Mouse (Mus musculus): ENCODE results near the gene Pkig. TPM values are rescaled to one million over a fixed set of nuclear protein-coding genes. Genes with fewer than 3 reads are reported as not detected.
A peak's percentile ranks its signal among the peaks of the same experiment; 100 is the strongest.

The Pkig gene
- polyA plus RNA-seq, 1 experiment from 2014 or later = 249 TPM

- peak overlapping the region; percentile 14 for H3K4me2 ChIP-seq
- H3K27ac ChIP-seq (ENCODE audit: low read depth, low read length) = no peak overlapping the region
- H3K4me1 ChIP-seq (ENCODE audit: control insufficient read depth, insufficient read depth, low read length) = peaks cover 53% of the 10 kb centered on the region
- 82% methylated on average over 3 of the region's 3 CpGs for WGBS (ENCODE audit: insufficient replicate concordance)
- H3K9me3 ChIP-seq (replicated peaks; ENCODE audit: control insufficient read depth, low read length) = no peaks in the 10 kb centered on the region
- peaks cover 4% of the 10 kb centered on the region for H3K36me3 ChIP-seq (ENCODE audit: control insufficient read depth, insufficient read depth, low read length)
- no peak for ATAC-seq (replicated peaks; ENCODE audit: insufficient number of reproducible peaks, low FRiP score, low TSS enrichment)
- no peak overlapping the region for H3K4me3 ChIP-seq (ENCODE audit: low read depth, low read length)
- H3K27me3 ChIP-seq (ENCODE audit: control insufficient read depth, insufficient read depth, low read length) = no peaks in the 10 kb centered on the region
- H3K9ac ChIP-seq (ENCODE audit: low read depth, low read length) = no peak overlapping the region
Measured at GRCm38 (mm10) chr2:163640493-163640892, 17.7 kb upstream of the Pkig start.

GRCm38 (mm10) chr2:163641681-163642080 lies 16.5 kb upstream of the Pkig start:
- Histone ChIP-seq H3K4me3 (ENCODE audit: low read depth, low read length) (peak overlapping the region; percentile 88; the same call in 1 of the 2 replicates), H3K4me2 (peak overlapping the region; percentile 69), H3K9ac (ENCODE audit: low read depth, low read length) (peak overlapping the region; percentile 64), H3K27me3 (ENCODE audit: control insufficient read depth, insufficient read depth, low read length) (no peaks in the 10 kb centered on the region), H3K9me3 (replicated peaks; ENCODE audit: control insufficient read depth, low read length) (no peaks in the 10 kb centered on the region), H3K36me3 (ENCODE audit: control insufficient read depth, insufficient read depth, low read length) (peaks cover 4% of the 10 kb centered on the region), H3K4me1 (ENCODE audit: control insufficient read depth, insufficient read depth, low read length) (peaks cover 53% of the 10 kb centered on the region), H3K27ac (ENCODE audit: low read depth, low read length) (peak overlapping the region; percentile 99)
- no peak for ATAC-seq (replicated peaks; ENCODE audit: insufficient number of reproducible peaks, low FRiP score, low TSS enrichment)
- 41% methylated on average over 3 of the region's 3 CpGs for WGBS (ENCODE audit: insufficient replicate concordance)

DNA sequence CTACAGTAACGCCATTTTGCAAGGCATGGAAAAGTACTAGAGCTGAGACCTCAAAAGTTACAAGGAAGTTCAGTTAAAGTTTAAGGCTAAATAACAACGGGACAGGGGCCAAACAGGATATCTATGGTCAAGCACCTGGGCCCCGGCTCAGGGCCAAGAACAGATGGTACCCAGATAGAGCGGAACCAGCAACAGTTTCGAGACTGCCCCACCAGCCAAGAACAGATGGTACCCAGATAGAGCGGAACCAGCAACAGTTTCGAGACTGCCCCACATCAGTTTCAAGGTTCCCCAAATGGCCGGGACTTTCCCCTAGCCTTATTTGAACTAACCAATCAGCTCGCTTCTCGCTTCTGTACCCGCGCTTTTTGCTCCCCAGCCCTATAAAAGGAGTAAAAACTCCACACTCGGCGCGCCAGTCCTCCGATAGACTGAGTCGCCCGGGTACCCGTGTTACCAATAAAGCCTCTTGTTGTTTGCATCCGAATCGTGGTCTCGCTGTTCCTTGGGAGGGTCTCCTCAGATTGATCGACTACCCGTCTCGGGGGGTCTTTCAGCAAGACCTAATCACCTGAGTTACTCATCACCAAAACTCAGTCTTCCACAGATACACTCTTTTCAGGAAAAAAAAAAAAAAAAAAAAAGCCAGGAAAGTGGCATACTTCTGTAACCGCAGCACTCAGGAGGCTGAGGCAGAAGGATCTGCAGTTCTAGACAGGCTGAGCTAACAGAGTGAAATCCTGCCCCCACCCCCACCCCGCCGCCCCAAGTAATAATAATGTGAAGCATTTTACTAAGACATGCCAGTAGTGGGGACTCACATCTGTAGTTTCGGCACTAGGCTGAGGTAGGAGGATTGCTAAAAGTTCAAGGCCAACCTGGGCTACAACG lies 15.3 kb upstream of the Pkig start:
- no peaks in the 10 kb centered on the region for H3K27me3 ChIP-seq (ENCODE audit: control insufficient read depth, insufficient read depth, low read length)
- H3K4me3 ChIP-seq (ENCODE audit: low read depth, low read length) = peak overlapping the region; percentile 88
- peaks cover 44% of the 10 kb centered on the region for H3K4me1 ChIP-seq (ENCODE audit: control insufficient read depth, insufficient read depth, low read length)
- H3K4me2 ChIP-seq = peak overlapping the region; percentile 69
- H3K27ac ChIP-seq (ENCODE audit: low read depth, low read length) = peak overlapping the region; percentile 99
- peak; percentile 60 for ATAC-seq (replicated peaks; ENCODE audit: insufficient number of reproducible peaks, low FRiP score, low TSS enrichment)
- peaks cover 4% of the 10 kb centered on the region for H3K36me3 ChIP-seq (ENCODE audit: control insufficient read depth, insufficient read depth, low read length)
- H3K9me3 ChIP-seq (replicated peaks; ENCODE audit: control insufficient read depth, low read length) = no peaks in the 10 kb centered on the region
- H3K9ac ChIP-seq (ENCODE audit: low read depth, low read length) = peak overlapping the region; percentile 97; the same call in 1 of the 2 replicates
- WGBS (ENCODE audit: insufficient replicate concordance) = 74% methylated on average over 30 of the region's 30 CpGs

DNA sequence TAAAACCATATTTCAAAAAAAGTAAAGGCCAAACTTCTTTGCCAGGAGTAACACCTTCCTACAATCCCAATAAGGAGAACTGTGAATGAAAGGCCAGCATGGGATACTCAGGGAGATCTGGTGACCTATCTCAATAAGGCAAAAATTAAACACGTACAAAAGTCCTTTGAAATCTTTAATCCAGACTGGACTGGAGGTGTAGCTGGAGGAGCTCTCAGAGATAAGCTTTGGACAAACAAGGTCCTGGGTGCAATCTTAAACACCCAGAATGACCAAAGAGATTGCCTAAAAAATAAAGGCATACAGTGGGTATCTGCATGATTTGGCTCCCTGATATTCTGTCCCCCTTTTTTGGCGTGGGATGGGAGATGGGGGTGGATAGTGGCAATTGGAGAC lies 14.6 kb upstream of the Pkig start:
- H3K27ac ChIP-seq (ENCODE audit: low read depth, low read length) = peak overlapping the region; percentile 99
- H3K4me2 ChIP-seq = peak overlapping the region; percentile 69
- ATAC-seq (replicated peaks; ENCODE audit: insufficient number of reproducible peaks, low FRiP score, low TSS enrichment) = no peak
- H3K27me3 ChIP-seq (ENCODE audit: control insufficient read depth, insufficient read depth, low read length) = no peaks in the 10 kb centered on the region
- H3K4me3 ChIP-seq (ENCODE audit: low read depth, low read length) = peak overlapping the region; percentile 88
- H3K9ac ChIP-seq (ENCODE audit: low read depth, low read length) = peak overlapping the region; percentile 97
- peaks cover 38% of the 10 kb centered on the region for H3K4me1 ChIP-seq (ENCODE audit: control insufficient read depth, insufficient read depth, low read length)
- peaks cover 4% of the 10 kb centered on the region for H3K36me3 ChIP-seq (ENCODE audit: control insufficient read depth, insufficient read depth, low read length)
- WGBS (ENCODE audit: insufficient replicate concordance) = 54% methylated on average over 2 of the region's 2 CpGs
- no peaks in the 10 kb centered on the region for H3K9me3 ChIP-seq (replicated peaks; ENCODE audit: control insufficient read depth, low read length)

DNA sequence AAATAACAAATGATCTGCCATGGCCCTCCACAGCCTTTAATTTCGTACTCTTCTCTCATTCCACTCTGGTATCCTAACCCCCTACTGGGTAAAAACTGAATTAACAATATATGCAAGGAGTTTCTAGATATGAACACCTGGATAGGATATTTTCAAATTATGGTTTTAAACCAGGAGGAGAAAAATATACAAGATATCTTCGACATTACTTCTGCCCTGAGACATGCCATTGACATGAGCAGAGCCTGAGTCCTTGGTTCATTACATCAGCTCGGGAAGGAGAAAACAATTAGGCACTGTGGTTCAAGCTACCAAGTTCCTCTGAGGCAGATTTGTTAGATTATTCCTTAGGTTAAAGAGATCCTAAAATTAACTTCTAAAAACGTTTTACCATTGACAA lies 14.1 kb upstream of the Pkig start:
- H3K27me3 ChIP-seq (ENCODE audit: control insufficient read depth, insufficient read depth, low read length) = no peaks in the 10 kb centered on the region
- H3K27ac ChIP-seq (ENCODE audit: low read depth, low read length) = peak overlapping the region; percentile 99
- peaks cover 35% of the 10 kb centered on the region for H3K4me1 ChIP-seq (ENCODE audit: control insufficient read depth, insufficient read depth, low read length)
- no peaks in the 10 kb centered on the region for H3K9me3 ChIP-seq (replicated peaks; ENCODE audit: control insufficient read depth, low read length)
- peak overlapping the region; percentile 88 for H3K4me3 ChIP-seq (ENCODE audit: low read depth, low read length)
- 11% methylated on average over 4 of the region's 4 CpGs for WGBS (ENCODE audit: insufficient replicate concordance)
- peaks cover 4% of the 10 kb centered on the region for H3K36me3 ChIP-seq (ENCODE audit: control insufficient read depth, insufficient read depth, low read length)
- H3K9ac ChIP-seq (ENCODE audit: low read depth, low read length) = peak overlapping the region; percentile 97
- H3K4me2 ChIP-seq = peak overlapping the region; percentile 69
- no peak for ATAC-seq (replicated peaks; ENCODE audit: insufficient number of reproducible peaks, low FRiP score, low TSS enrichment)

GRCm38 (mm10) chr2:163644575-163645385 lies 13.4 kb upstream of the Pkig start, which contains the start of gene Serinc3:
Serinc3 (minus strand) TSS chr2:163645131.
- ATAC-seq (replicated peaks; ENCODE audit: insufficient number of reproducible peaks, low FRiP score, low TSS enrichment) = peak; percentile 92
- H3K27me3 ChIP-seq (ENCODE audit: control insufficient read depth, insufficient read depth, low read length) = no peaks in the 10 kb centered on the region
- H3K4me2 ChIP-seq = peak within 1 kb of the TSS; percentile 69
- H3K9me3 ChIP-seq (replicated peaks; ENCODE audit: control insufficient read depth, low read length) = no peaks in the 10 kb centered on the region
- H3K36me3 ChIP-seq (ENCODE audit: control insufficient read depth, insufficient read depth, low read length) = peaks cover 4% of the 10 kb centered on the region
- H3K9ac ChIP-seq (ENCODE audit: low read depth, low read length) = peak within 1 kb of the TSS; percentile 97
- H3K4me3 ChIP-seq (ENCODE audit: low read depth, low read length) = peak within 1 kb of the TSS; percentile 88
- peak within 1 kb of the TSS; percentile 99 for H3K27ac ChIP-seq (ENCODE audit: low read depth, low read length)
- peaks cover 27% of the 10 kb centered on the region for H3K4me1 ChIP-seq (ENCODE audit: control insufficient read depth, insufficient read depth, low read length)
- under 1% methylated on average over 67 of the region's 74 CpGs for WGBS (ENCODE audit: insufficient replicate concordance)

- H3K9ac ChIP-seq (ENCODE audit: low read depth, low read length) = no peak overlapping the region
- ATAC-seq (replicated peaks; ENCODE audit: insufficient number of reproducible peaks, low FRiP score, low TSS enrichment) = no peak
- H3K4me2 ChIP-seq = peak overlapping the region; percentile 69
- H3K4me3 ChIP-seq (ENCODE audit: low read depth, low read length) = no peak overlapping the region
- peaks cover 7% of the 10 kb centered on the region; the same call in 1 of the 2 replicates for H3K9me3 ChIP-seq (replicated peaks; ENCODE audit: control insufficient read depth, low read length)
- H3K4me1 ChIP-seq (ENCODE audit: control insufficient read depth, insufficient read depth, low read length) = peaks cover 17% of the 10 kb centered on the region; the same call in 1 of the 2 replicates
- peak overlapping the region; percentile 99 for H3K27ac ChIP-seq (ENCODE audit: low read depth, low read length)
- no peaks in the 10 kb centered on the region; the same call in 1 of the 2 replicates for H3K36me3 ChIP-seq (ENCODE audit: control insufficient read depth, insufficient read depth, low read length)
- H3K27me3 ChIP-seq (ENCODE audit: control insufficient read depth, insufficient read depth, low read length) = no peaks in the 10 kb centered on the region
- 69% methylated on average over 11 of the region's 11 CpGs for WGBS (ENCODE audit: insufficient replicate concordance)
Measured at GRCm38 (mm10) chr2:163645700-163646460, 12.3 kb upstream of the Pkig start.

All from heart, embryonic 11.5 days (tissue).